Mouse (Mus musculus) testis, adult 2 months (tissue): ENCODE results near the gene Triobp. TPM values are rescaled to one million over a fixed set of nuclear protein-coding genes. Genes with fewer than 3 reads are reported as not detected.

Source experiments
- H3K27ac ChIP-seq: fragments of 200-500 bp; 2 replicates; pipeline ENCODE4 v1.5.1; 2012; ENCODE audit warnings: low read depth, low read length; ENCODE audit not compliant: control insufficient read depth, insufficient read depth
- H3K27me3 ChIP-seq: fragments of 200-500 bp; 2 replicates; pipeline ENCODE4 v1.6.1; 2012; ENCODE audit warnings: mild to moderate bottlenecking, low read length, moderate library complexity; ENCODE audit not compliant: control insufficient read depth, insufficient read depth
- H3K36me3 ChIP-seq: fragments of 200-500 bp; 2 replicates; pipeline ENCODE4 v1.6.1; 2012; ENCODE audit warnings: mild to moderate bottlenecking, low read length; ENCODE audit not compliant: control insufficient read depth, insufficient read depth
- H3K4me1 ChIP-seq: fragments of 200-500 bp; 2 replicates; pipeline ENCODE4 v1.6.1; 2012; ENCODE audit warnings: low read length; ENCODE audit not compliant: control insufficient read depth, insufficient read depth
- H3K4me3 ChIP-seq: fragments of 200-500 bp; 2 replicates; pipeline ENCODE4 v1.5.1; 2012; ENCODE audit warnings: low read depth, mild to moderate bottlenecking, low read length, moderate library complexity, mixed read lengths; ENCODE audit not compliant: control insufficient read depth
- CTCF ChIP-seq: fragments of 200-500 bp; IDR thresholded peaks from 2 replicates; pipeline ENCODE4 v1.5.1; 2012; ENCODE audit warnings: low read depth, mild to moderate bottlenecking, inconsistent platforms, low read length, moderate library complexity; ENCODE audit not compliant: control insufficient read depth, insufficient read depth, insufficient replicate concordance
- POLR2A ChIP-seq: fragments of 200-500 bp; IDR thresholded peaks from 2 replicates; pipeline ENCODE4 v1.6.1; 2012; ENCODE audit warnings: low read depth, mild to moderate bottlenecking, inconsistent platforms, low read length, moderate library complexity; ENCODE audit not compliant: control insufficient read depth
- polyA plus RNA-seq: library from polyadenylated mRNA; depleted of rRNA; stranded (reverse); fragments of >200 nt; gene quantifications from 2 replicates; pipeline ENCODE4 v1.2.3, GENCODE M21; 2012

Gene Triobp
- polyA plus RNA-seq, 1 experiment: 22.6 TPM

GRCm38 (mm10) chr15:78934784-78935320 is 12.7 kb upstream of the Triobp start, which contains the start of gene Nol12:
Gene Nol12, plus strand, starts transcription at chr15:78934933.
- no peaks in the 10 kb centered on the region for H3K36me3 ChIP-seq
- TF ChIP-seq POLR2A (peak; percentile 64; the same call in 1 of the 2 replicates), CTCF (no peak)
- peak within 1 kb of the TSS; percentile 95 for H3K27ac ChIP-seq
- peak within 1 kb of the TSS; percentile 95 for H3K4me3 ChIP-seq
- no peaks in the 10 kb centered on the region for H3K27me3 ChIP-seq
- peaks cover 4% of the 10 kb centered on the region for H3K4me1 ChIP-seq

GRCm38 (mm10) chr15:78936403-78936802 is 11.1 kb upstream of the Triobp start:
- peaks cover 2% of the 10 kb centered on the region for H3K36me3 ChIP-seq
- peaks cover 4% of the 10 kb centered on the region for H3K4me1 ChIP-seq
- no peaks in the 10 kb centered on the region for H3K27me3 ChIP-seq
- TF ChIP-seq POLR2A (no peak), CTCF (no peak)
- H3K27ac ChIP-seq: no peak overlapping the region
- H3K4me3 ChIP-seq: no peak overlapping the region

- Histone ChIP-seq H3K4me3 (no peak overlapping the region), H3K4me1 (peaks cover 4% of the 10 kb centered on the region), H3K27ac (no peak overlapping the region), H3K36me3 (peaks cover 2% of the 10 kb centered on the region), H3K27me3 (no peaks in the 10 kb centered on the region)
- no peak for TF ChIP-seq POLR2A
- no peak for TF ChIP-seq CTCF
Measured at GRCm38 (mm10) chr15:78937311-78937710, 10.2 kb upstream of the Triobp start.

GRCm38 (mm10) chr15:78937963-78938362 is 9.6 kb upstream of the Triobp start:
- Histone ChIP-seq H3K4me1 (peaks cover 4% of the 10 kb centered on the region), H3K27ac (no peak overlapping the region), H3K27me3 (no peaks in the 10 kb centered on the region), H3K36me3 (peaks cover 2% of the 10 kb centered on the region), H3K4me3 (no peak overlapping the region)
- no peak for TF ChIP-seq POLR2A
- no peak for TF ChIP-seq CTCF

GRCm38 (mm10) chr15:78940325-78940724 is 7.2 kb upstream of the Triobp start:
- Histone ChIP-seq H3K4me3 (no peak overlapping the region), H3K27me3 (no peaks in the 10 kb centered on the region), H3K4me1 (peaks cover 2% of the 10 kb centered on the region; the same call in 1 of the 2 replicates), H3K36me3 (peaks cover 2% of the 10 kb centered on the region), H3K27ac (no peak overlapping the region)
- TF ChIP-seq POLR2A: no peak
- no peak for TF ChIP-seq CTCF

- TF ChIP-seq POLR2A (no peak), CTCF (peak; percentile 59; the same call in 1 of the 2 replicates)
- no peak overlapping the region for H3K27ac ChIP-seq
- H3K4me3 ChIP-seq: no peak overlapping the region
- H3K27me3 ChIP-seq: no peaks in the 10 kb centered on the region
- no peaks in the 10 kb centered on the region; the same call in 1 of the 2 replicates for H3K4me1 ChIP-seq
- peaks cover 2% of the 10 kb centered on the region for H3K36me3 ChIP-seq
Measured at GRCm38 (mm10) chr15:78942663-78943062, 4.9 kb upstream of the Triobp start.

- H3K4me3 ChIP-seq: no peak overlapping the region
- no peak overlapping the region for H3K27ac ChIP-seq
- peaks cover 4% of the 10 kb centered on the region for H3K4me1 ChIP-seq
- no peak for TF ChIP-seq CTCF
- no peak for TF ChIP-seq POLR2A
- H3K36me3 ChIP-seq: no peaks in the 10 kb centered on the region
- no peaks in the 10 kb centered on the region for H3K27me3 ChIP-seq
Measured at GRCm38 (mm10) chr15:78946232-78946631, 1.3 kb upstream of the Triobp start.

GRCm38 (mm10) chr15:78948152-78948725 is 715 bp downstream of the Triobp start:
- Histone ChIP-seq H3K36me3 (no peaks in the 10 kb centered on the region), H3K4me1 (peaks cover 4% of the 10 kb centered on the region), H3K27ac (no peak overlapping the region), H3K4me3 (peak overlapping the region; percentile 41), H3K27me3 (no peaks in the 10 kb centered on the region)
- TF ChIP-seq CTCF: no peak
- TF ChIP-seq POLR2A: peak; percentile 12; the same call in 1 of the 2 replicates
